Mouse (Mus musculus) neural tube, embryonic 13.5 days (tissue): ENCODE measurements at regions not wholly inside any gene's neighbourhood (a gene's known extent, or its start where the extent isn't known, plus 50 kb on each side); places are given as distances from the start of the nearest gene placed in this dataset.

ENCODE experiments used
- ATAC-seq: fragments of 200-750 bp; cut with Nextera tagmentation; 2 replicates; pipeline ENCODE4 v1.8.0; 2017; ENCODE audit warnings: low read depth, mild to moderate bottlenecking, moderate TSS enrichment, moderate library complexity
- H3K27ac ChIP-seq: fragments of 300-500 bp; sonication (generic); replicated peaks from 2 replicates; pipeline ENCODE4 v1.5.1; 2015; ENCODE audit warnings: moderate library complexity, mild to moderate bottlenecking, inconsistent platforms
- H3K27me3 ChIP-seq: fragments of 300-500 bp; sonication (generic); 2 replicates; pipeline ENCODE4 v1.6.1; 2015; ENCODE audit warnings: mild to moderate bottlenecking, inconsistent platforms
- H3K36me3 ChIP-seq: fragments of 300-500 bp; sonication (generic); 2 replicates; pipeline ENCODE4 v1.6.1; 2015; ENCODE audit warnings: mild to moderate bottlenecking, inconsistent platforms
- H3K4me1 ChIP-seq: fragments of 300-500 bp; sonication (generic); replicated peaks from 2 replicates; pipeline ENCODE4 v1.6.1; 2015; ENCODE audit warnings: inconsistent platforms
- H3K4me2 ChIP-seq: fragments of 300-500 bp; sonication (generic); 2 replicates; pipeline ENCODE4 v1.6.1; 2015; ENCODE audit warnings: inconsistent platforms, mild to moderate bottlenecking, moderate library complexity
- H3K4me3 ChIP-seq: fragments of 300-500 bp; sonication (generic); 2 replicates; pipeline ENCODE4 v1.5.1; 2015; ENCODE audit warnings: mild to moderate bottlenecking, inconsistent platforms
- H3K9ac ChIP-seq: fragments of 300-500 bp; sonication (generic); 2 replicates; pipeline ENCODE4 v1.6.1; 2015; ENCODE audit warnings: moderate library complexity, mild to moderate bottlenecking, inconsistent platforms
- H3K9me3 ChIP-seq: fragments of 300-500 bp; sonication (generic); 2 replicates; pipeline ENCODE4 v1.6.1; 2016; ENCODE audit warnings: inconsistent platforms
- WGBS: fragments of 180-500 bp; shearing (Covaris S2); methylation state at CpG from one replicate; pipeline ENCODE4 v1.1.7; 2015; 5-methylcytosine and 5-hydroxymethylcytosine counted together

GRCm38 (mm10) chr5:103304975-103305374 lies 93.8 kb upstream of the Mapk10 start:
- WGBS: 84% methylated on average over 1 of the region's 1 CpGs
- Histone ChIP-seq H3K27ac (no peak overlapping the region), H3K4me3 (no peak overlapping the region), H3K4me1 (peaks cover 4% of the 10 kb centered on the region), H3K9me3 (no peaks in the 10 kb centered on the region), H3K9ac (no peak overlapping the region), H3K36me3 (no peaks in the 10 kb centered on the region), H3K4me2 (no peak overlapping the region), H3K27me3 (no peaks in the 10 kb centered on the region)
- ATAC-seq: no peak

DNA sequence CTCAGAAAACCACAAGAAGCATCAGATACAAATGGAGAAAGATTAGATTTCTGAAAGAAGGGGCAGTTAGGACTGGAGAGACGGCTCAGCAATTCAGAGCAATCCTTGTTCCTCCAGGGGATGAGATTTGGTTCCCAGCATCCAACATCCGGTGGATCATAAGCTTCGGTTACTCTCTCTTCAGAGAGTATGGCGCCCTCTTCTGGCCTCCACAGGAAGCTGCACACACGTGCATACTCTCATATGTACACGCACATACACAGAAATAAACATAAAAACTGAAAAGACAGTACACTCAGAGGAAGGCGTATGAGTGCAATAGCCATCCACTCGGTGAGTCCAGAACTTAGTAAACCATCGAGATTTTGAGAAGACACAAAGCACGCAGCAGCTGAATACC lies 91.6 kb upstream of the Mapk10 start:
- 94% methylated on average over 10 of the region's 10 CpGs for WGBS
- H3K9ac ChIP-seq: no peak overlapping the region
- H3K4me3 ChIP-seq: no peak overlapping the region
- ATAC-seq: no peak
- no peaks in the 10 kb centered on the region for H3K36me3 ChIP-seq
- no peaks in the 10 kb centered on the region for H3K9me3 ChIP-seq
- H3K27me3 ChIP-seq: no peaks in the 10 kb centered on the region
- H3K4me1 ChIP-seq: no peaks in the 10 kb centered on the region; the same call in 1 of the 2 replicates
- H3K27ac ChIP-seq: no peak overlapping the region
- no peak overlapping the region for H3K4me2 ChIP-seq

DNA sequence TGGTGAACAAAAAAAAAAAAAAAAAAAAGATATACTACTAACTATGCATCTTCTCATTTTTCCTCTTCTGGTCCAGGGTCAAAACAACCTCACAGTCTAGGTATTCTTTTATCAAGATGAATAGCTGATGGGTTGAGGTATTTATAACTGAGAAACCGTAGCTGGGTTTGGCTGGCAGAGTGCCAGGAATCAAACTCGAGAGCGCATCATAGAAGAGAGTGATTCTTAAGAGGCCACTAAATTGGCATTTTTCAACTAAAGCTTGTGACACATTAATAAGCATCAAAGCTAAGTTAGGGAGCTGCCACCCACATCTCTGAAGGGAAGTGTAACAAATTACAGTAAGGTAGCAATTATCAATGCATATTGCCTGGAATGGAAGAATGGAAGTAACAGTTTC lies 90.2 kb upstream of the Mapk10 start:
- Histone ChIP-seq H3K4me1 (no peaks in the 10 kb centered on the region; the same call in 1 of the 2 replicates), H3K4me3 (no peak overlapping the region), H3K4me2 (no peak overlapping the region), H3K9ac (no peak overlapping the region), H3K36me3 (no peaks in the 10 kb centered on the region), H3K27ac (no peak overlapping the region), H3K9me3 (peaks cover 9% of the 10 kb centered on the region; the same call in 1 of the 2 replicates), H3K27me3 (no peaks in the 10 kb centered on the region)
- ATAC-seq: no peak
- WGBS: 42% methylated on average over 3 of the region's 3 CpGs

GRCm38 (mm10) chr5:103293953-103294352 lies 82.8 kb upstream of the Mapk10 start:
- Histone ChIP-seq H3K36me3 (no peaks in the 10 kb centered on the region), H3K4me1 (no peaks in the 10 kb centered on the region), H3K27ac (0 out of 2 replicates have a peak overlapping the region, but pooled peaks have one; percentile 9), H3K27me3 (no peaks in the 10 kb centered on the region), H3K9ac (no peak overlapping the region), H3K4me2 (no peak overlapping the region), H3K4me3 (no peak overlapping the region), H3K9me3 (peaks cover 9% of the 10 kb centered on the region; the same call in 1 of the 2 replicates)
- WGBS: 91% methylated on average over 3 of the region's 3 CpGs
- ATAC-seq: no peak

- H3K9me3 ChIP-seq: peaks cover 4% of the 10 kb centered on the region; the same call in 1 of the 2 replicates
- 90% methylated on average over 9 of the region's 9 CpGs for WGBS
Observed at GRCm38 (mm10) chr5:103291691-103292090, 80.6 kb upstream of the Mapk10 start.

GRCm38 (mm10) chr5:103291219-103291618 lies 80.1 kb upstream of the Mapk10 start:
- Histone ChIP-seq H3K4me1 (no peaks in the 10 kb centered on the region), H3K9ac (no peak overlapping the region), H3K4me2 (no peak overlapping the region), H3K27me3 (no peaks in the 10 kb centered on the region), H3K9me3 (no peaks in the 10 kb centered on the region), H3K36me3 (no peaks in the 10 kb centered on the region), H3K27ac (no peak overlapping the region), H3K4me3 (no peak overlapping the region)
- no peak for ATAC-seq
- 92% methylated on average over 8 of the region's 8 CpGs for WGBS

More at GRCm38 (mm10) chr5:103291691-103292090, 80.6 kb upstream of the Mapk10 start:
- no peaks in the 10 kb centered on the region for H3K36me3 ChIP-seq
- no peak overlapping the region for H3K27ac ChIP-seq
- H3K9ac ChIP-seq: no peak overlapping the region
- H3K27me3 ChIP-seq: no peaks in the 10 kb centered on the region
- no peak for ATAC-seq
- H3K4me3 ChIP-seq: no peak overlapping the region
- H3K4me1 ChIP-seq: no peaks in the 10 kb centered on the region
- no peak overlapping the region for H3K4me2 ChIP-seq

- WGBS: 85% methylated on average over 6 of the region's 6 CpGs
- Histone ChIP-seq H3K4me2 (no peak overlapping the region), H3K36me3 (no peaks in the 10 kb centered on the region), H3K4me1 (no peaks in the 10 kb centered on the region), H3K9ac (no peak overlapping the region), H3K9me3 (no peaks in the 10 kb centered on the region), H3K27me3 (no peaks in the 10 kb centered on the region), H3K27ac (no peak overlapping the region), H3K4me3 (no peak overlapping the region)
- ATAC-seq: no peak
Observed at GRCm38 (mm10) chr5:103269206-103269605, 58.1 kb upstream of the Mapk10 start.

DNA sequence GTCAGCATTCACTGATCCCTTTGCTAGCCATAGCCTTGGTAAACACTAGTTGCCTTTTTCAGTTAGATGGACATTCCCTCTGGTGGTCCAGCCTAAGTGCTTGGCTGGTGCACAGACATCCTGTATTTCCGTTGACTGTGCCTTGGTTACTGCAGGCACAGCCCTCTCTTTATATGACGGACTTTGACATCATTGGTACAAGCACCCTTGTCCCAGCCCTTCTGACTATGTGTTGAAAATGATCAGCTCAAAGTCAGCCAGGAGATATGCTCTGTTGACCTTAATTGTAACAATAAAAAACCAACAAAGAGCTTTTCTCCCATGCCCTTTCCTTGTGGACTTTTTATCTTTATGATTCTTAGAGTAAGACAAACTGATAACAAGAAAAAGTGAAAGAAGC lies 53.8 kb upstream of the Mapk10 start:
- 86% methylated on average over 2 of the region's 2 CpGs for WGBS
- no peak for ATAC-seq
- Histone ChIP-seq H3K4me2 (no peak overlapping the region), H3K4me3 (no peak overlapping the region), H3K36me3 (no peaks in the 10 kb centered on the region), H3K9ac (no peak overlapping the region), H3K27me3 (no peaks in the 10 kb centered on the region), H3K9me3 (no peaks in the 10 kb centered on the region), H3K4me1 (no peaks in the 10 kb centered on the region), H3K27ac (no peak overlapping the region)

- WGBS: 88% methylated on average over 10 of the region's 10 CpGs
Observed at GRCm38 (mm10) chr5:103261406-103261805, 50.3 kb upstream of the Mapk10 start.

More at GRCm38 (mm10) chr5:103261406-103261805, 50.3 kb upstream of the Mapk10 start:
- H3K4me1 ChIP-seq: no peaks in the 10 kb centered on the region
- H3K27ac ChIP-seq: no peak overlapping the region
- H3K4me2 ChIP-seq: no peak overlapping the region
- no peaks in the 10 kb centered on the region for H3K9me3 ChIP-seq
- no peak for ATAC-seq
- H3K9ac ChIP-seq: no peak overlapping the region
- no peak overlapping the region for H3K4me3 ChIP-seq
- H3K27me3 ChIP-seq: no peaks in the 10 kb centered on the region
- H3K36me3 ChIP-seq: no peaks in the 10 kb centered on the region
